Mouse (Mus musculus): ENCODE results near the gene Kcnh1.

The Kcnh1 gene

GRCm38 (mm10) chr1:192266956-192267355 lies 76.4 kb downstream of the Kcnh1 start:
- no peak for DNase-seq (ENCODE audit: low read depth in 1 of 2, low spot score in 2 of 2)

DNA sequence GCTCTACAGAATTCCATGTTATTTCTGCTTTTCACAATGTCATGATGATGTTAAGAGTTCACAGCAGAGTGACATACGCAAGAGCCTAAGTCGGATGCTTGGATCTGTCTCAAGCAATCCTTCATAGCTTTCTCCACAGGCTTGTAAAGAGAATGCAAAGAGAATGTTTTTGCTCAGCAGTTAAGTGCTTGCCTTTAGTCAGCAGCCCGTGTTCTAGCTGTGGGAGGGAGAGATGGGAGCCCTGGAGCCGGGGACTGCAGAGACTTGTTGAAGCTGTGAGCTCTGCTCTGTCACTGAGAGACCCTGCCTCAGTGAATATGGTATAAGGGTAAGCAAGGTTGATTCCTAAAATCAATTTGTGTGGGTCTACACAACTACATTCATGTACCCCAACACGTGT lies 78.3 kb downstream of the Kcnh1 start:
- no peak for DNase-seq (ENCODE audit: low read depth in 1 of 2, low spot score in 2 of 2)

DNA sequence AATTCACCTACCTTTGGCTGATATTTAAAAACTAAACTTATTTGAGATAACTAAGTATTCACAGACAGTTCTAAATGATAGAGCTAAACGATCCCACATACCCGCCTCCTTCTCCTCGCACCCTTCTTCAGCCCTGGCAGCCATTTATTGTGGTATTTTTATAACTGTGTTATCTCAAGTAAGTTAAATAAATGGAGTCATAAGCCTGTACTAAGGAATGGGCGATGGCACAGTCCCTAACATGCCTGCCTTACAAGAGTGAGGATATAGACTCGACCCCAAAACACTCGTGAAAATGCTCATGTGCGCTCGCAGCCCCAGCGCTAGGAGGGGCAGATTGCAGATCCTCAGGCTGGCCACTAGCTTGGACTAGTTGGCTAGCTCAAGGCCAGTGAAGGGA lies 79.3 kb downstream of the Kcnh1 start:
- no peak for DNase-seq (ENCODE audit: low read depth in 1 of 2, low spot score in 2 of 2)

DNA sequence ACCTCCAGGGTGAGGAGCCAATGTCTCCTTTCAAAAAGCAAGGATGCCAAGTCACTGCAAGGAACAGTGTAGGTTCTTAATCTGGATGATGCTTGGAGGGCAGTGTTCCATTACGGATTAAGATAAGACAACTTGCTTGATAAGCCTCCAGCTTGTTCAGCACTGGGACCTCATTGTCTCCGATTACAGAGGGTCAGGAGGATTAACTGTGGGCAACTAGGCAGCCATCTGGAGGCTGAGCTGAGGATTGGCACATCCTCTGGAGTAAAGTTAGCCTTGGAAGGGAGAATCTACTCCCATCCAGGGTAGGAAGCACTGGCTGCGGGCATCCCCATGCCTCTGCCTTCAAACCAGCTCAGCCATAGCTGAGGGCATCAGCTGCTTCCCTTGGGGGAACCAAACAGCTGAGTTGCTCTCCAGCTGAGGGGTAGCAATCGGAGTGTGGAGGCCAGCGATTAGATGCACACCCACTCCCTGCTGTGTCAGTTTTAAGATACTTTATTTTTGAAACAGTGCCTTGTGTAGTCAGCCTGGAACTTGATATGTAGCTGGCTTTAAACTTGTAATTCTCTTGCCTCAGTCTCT lies 87.3 kb downstream of the Kcnh1 start:
- DNase-seq (ENCODE audit: low read depth in 1 of 2, low spot score in 2 of 2), result no peak

DNA sequence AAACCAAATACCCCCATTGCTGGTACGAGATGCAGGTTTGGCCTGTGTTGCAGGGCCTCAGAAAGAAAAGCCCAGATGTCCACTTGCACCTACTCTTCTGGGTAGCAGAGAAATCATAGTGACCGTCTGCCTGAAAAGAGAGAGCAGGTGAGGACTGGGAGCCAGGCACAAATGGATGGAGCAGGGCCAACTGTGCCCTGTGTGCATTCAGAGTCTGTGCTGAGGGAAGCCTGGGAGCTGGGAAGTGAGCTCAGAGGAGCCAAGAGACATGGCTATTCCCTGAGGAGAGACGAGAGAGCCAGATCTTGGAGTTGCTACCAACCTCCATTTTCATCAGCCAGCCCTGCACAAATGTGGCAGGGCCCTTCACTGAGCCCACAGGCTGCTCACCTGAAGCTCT lies 93.8 kb downstream of the Kcnh1 start:
- no peak for DNase-seq (ENCODE audit: low read depth in 1 of 2, low spot score in 2 of 2)

DNA sequence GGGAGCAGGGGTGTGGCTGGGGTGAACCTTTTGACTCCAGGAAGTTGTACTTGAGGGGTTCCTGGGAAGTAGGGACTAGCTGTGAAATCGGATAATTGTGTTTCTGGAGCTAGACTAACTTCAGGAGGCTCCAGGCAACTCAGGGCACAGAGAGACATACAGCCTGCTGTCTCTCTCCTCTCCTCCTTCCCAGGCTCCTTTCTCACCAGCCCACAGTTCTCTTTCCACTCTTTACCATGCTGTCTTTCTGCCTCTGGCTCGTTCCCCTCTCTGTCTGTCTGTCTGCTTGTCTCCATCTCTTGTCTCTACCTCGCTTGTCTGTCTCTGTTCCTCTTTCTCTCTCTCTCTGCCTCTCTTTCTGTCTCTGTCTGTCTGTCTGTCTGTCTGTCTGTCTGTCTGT lies 94.4 kb downstream of the Kcnh1 start:
- DNase-seq (ENCODE audit: low read depth in 1 of 2, low spot score in 2 of 2), result no peak

- no peak for DNase-seq (ENCODE audit: low read depth in 1 of 2, low spot score in 2 of 2)
Measured at GRCm38 (mm10) chr1:192288456-192288855, 97.9 kb downstream of the Kcnh1 start.

GRCm38 (mm10) chr1:192291286-192291685 lies 100.7 kb downstream of the Kcnh1 start:
- no peak for DNase-seq (ENCODE audit: low read depth in 1 of 2, low spot score in 2 of 2)

DNA sequence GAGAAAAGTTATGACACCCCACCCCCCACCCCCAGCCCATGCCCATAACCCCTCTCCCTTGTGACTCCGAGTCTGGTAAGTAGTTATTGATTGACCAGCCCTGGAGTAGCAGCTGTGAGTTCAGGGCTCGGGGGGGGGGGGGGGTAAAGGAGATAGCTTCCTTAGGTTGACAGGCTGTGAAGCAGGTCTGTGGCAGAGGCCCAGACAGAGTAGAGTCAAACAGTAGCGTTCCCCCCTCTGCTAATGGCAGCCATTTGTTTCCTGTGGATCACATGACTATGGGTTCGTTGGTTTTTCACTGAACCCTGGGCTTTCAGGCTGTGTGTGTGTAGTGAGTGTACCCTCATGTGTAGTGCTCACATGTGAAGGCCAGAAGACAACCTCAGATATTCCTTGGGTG lies 102.8 kb downstream of the Kcnh1 start:
- DNase-seq (ENCODE audit: low read depth in 1 of 2, low spot score in 2 of 2), result no peak

DNA sequence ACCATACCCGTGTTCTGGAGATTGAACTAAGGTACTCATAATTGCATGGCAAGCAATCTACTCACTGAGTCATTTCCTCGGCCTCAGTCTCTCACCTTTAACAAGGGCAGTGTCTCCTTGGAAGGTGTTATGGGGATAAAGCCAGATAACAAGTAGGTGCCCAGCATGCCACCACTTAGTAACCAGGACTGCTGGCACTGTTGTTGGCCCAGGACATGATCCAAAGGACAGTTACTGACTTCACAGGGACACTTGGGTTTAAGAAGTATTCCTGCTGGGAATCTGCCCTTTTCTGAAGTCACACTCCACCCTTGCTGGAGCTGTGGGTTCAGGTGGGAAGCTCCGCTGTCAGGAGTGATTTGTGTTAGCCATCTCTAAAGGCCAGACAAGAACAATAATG lies 103.3 kb downstream of the Kcnh1 start:
- DNase-seq (ENCODE audit: low read depth in 1 of 2, low spot score in 2 of 2), result no peak

DNA sequence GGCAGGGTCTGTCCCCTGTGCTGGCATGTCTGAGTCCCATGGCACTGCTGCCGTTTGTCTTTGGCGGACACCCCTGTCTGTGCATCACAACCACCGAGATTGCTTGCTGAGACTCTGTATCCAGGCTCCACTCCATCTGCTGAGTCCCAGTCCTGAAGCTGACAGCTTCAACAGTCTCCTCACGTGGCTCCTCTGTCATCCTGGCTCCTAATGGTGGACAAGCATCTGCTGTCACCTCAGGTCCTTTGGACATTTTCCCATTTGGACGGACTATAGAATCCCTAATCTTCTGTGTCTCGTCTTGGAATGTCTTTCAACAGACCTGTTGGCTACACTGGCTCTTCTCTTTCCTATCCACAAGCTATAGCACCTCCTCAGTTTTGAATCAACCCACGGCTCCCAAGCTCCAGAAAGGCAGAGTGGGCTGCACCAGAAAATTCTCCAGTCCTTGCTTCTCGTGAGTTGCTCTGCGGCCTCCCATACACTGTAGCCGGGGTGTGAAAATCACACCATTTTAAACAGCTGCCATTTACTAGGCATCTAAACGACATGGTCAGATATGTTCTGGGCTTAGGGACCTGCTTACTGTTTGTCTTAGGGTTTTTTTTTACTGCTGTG lies 104.8 kb downstream of the Kcnh1 start:
- no peak for DNase-seq (ENCODE audit: low read depth in 1 of 2, low spot score in 2 of 2)

- DNase-seq (ENCODE audit: low read depth in 1 of 2, low spot score in 2 of 2), result no peak
Measured at GRCm38 (mm10) chr1:192295902-192296301, 105.3 kb downstream of the Kcnh1 start.

GRCm38 (mm10) chr1:192297481-192298128 lies 107.0 kb downstream of the Kcnh1 start:
- no peak for DNase-seq (ENCODE audit: low read depth in 1 of 2, low spot score in 2 of 2)

GRCm38 (mm10) chr1:192300417-192300816 lies 109.8 kb downstream of the Kcnh1 start:
- no peak for DNase-seq (ENCODE audit: low read depth in 1 of 2, low spot score in 2 of 2)

- no peak for DNase-seq (ENCODE audit: low read depth in 1 of 2, low spot score in 2 of 2)
Measured at GRCm38 (mm10) chr1:192303615-192304014, 113.0 kb downstream of the Kcnh1 start.

GRCm38 (mm10) chr1:192305155-192305554 lies 114.6 kb downstream of the Kcnh1 start:
- DNase-seq (ENCODE audit: low read depth in 1 of 2, low spot score in 2 of 2), result no peak

DNA sequence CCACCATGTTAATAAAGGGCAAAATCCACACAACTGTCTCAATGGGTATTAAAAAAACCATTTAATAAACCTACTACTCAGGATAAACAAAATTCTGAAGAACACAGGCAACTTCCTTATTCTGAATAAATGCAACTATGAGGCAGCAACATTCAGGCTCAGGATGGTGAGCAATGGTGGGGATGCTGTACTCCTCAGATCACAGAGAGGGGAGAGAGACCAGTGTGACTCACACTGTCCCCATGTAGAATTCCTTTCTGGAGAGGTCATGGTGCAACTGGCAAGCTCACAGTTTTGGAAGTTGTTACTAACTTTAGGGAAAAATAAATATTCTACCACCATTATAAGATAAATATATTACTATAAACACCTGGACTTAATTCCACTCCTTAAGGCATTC lies 116.5 kb downstream of the Kcnh1 start:
- DNase-seq (ENCODE audit: low read depth in 1 of 2, low spot score in 2 of 2), result no peak

DNA sequence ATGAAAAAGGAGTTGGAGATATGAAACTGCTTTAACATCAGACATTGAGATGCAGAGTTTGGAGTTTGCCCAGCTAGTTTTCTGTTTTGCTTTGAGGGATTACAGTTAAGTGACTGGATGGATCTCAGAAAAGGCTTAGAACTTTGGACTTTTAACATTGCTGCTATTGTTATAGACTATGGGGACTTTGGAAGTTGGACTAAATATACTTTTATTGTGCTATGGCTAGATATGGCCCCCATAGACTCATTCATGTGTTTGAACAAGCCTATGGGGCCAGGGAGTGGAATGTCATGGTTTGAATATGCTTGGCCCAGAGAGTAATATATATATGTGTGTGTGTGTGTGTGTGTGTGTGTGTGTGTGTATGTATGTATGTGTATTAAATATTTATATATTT lies 120.7 kb downstream of the Kcnh1 start:
- no peak for DNase-seq (ENCODE audit: low read depth in 1 of 2, low spot score in 2 of 2)

GRCm38 (mm10) chr1:192311851-192312438 lies 121.4 kb downstream of the Kcnh1 start:
- DNase-seq (ENCODE audit: low read depth in 1 of 2, low spot score in 2 of 2), result no peak

DNA sequence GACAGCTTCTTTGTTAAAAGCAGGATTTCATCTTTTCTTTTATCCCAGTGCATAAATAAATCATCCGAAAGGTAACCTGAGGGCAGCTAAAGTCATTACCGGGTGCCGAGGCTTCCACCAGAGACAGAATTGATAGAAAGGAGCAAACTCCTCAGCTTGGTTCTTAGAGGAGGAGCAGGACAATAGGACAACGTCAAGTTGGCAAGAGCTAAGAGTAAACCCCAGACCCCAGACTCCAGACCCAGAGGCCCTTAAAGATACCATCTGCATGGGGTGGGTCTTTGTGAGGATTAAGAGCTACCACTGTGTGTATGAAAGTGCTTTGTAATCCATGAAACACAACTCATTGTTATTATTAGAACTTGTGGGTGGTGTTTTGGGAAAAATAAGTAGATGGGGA lies 121.9 kb downstream of the Kcnh1 start:
- DNase-seq (ENCODE audit: low read depth in 1 of 2, low spot score in 2 of 2), result no peak

- no peak for DNase-seq (ENCODE audit: low read depth in 1 of 2, low spot score in 2 of 2)
Measured at GRCm38 (mm10) chr1:192312998-192313397, 122.4 kb downstream of the Kcnh1 start.

DNA sequence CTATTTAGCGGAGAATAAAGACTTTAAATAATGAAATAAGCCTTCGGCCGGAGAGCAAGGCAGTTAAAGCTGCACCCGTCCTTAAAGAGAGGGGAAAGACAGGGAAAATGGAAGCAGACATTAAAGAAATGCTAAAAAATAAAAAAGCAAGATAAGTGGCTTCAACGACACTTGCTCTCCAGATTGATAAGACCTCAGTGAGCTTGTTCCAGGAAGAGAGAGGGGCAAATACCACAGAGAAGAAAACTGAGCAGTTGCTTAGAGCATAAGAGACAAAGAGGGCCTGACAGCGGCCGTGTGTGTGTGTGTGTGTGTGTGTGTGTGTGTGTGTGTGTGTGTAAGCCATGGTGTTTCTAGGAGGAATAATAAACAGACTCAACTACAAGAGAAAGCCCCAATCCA lies 123.0 kb downstream of the Kcnh1 start:
- no peak for DNase-seq (ENCODE audit: low read depth in 1 of 2, low spot score in 2 of 2)
